Mouse (Mus musculus): ENCODE measurements around the gene Fam234b. TPM values are rescaled to one million over a fixed set of nuclear protein-coding genes. Genes with fewer than 3 reads are reported as not detected.

Fam234b gene
- polyA plus RNA-seq, 1 experiment from 2014 or later: 17.1 TPM

GRCm38 (mm10) chr6:135218330-135218729 lies 20.6 kb downstream of the Fam234b start:
- WGBS (ENCODE audit: insufficient replicate concordance): 47% methylated on average over 8 of the region's 8 CpGs
- Histone ChIP-seq H3K27ac (ENCODE audit: low read depth) (no peak overlapping the region), H3K4me3 (ENCODE audit: low read depth, low read length) (no peak overlapping the region), H3K36me3 (replicated peaks; ENCODE audit: insufficient read depth, low read length) (peaks cover 27% of the 10 kb centered on the region), H3K9ac (replicated peaks) (no peak overlapping the region), H3K9me3 (ENCODE audit: low read length) (no peaks in the 10 kb centered on the region), H3K4me2 (ENCODE audit: low read depth, low read length) (no peak overlapping the region), H3K4me1 (ENCODE audit: insufficient read depth) (no peaks in the 10 kb centered on the region; the same call in 1 of the 2 replicates), H3K27me3 (ENCODE audit: insufficient read depth, low read length) (no peaks in the 10 kb centered on the region)
- TF ChIP-seq CTCF (IDR thresholded peaks at IDR 0.05; ENCODE audit: low read depth) (no peak), EP300 (IDR thresholded peaks at IDR 0.05; ENCODE audit: low read depth) (no peak)
- ATAC-seq (no peak), DNase-seq (no peak)

GRCm38 (mm10) chr6:135219916-135220315 lies 22.1 kb downstream of the Fam234b start:
- Histone ChIP-seq H3K27ac (ENCODE audit: low read depth) (no peak overlapping the region), H3K27me3 (ENCODE audit: insufficient read depth, low read length) (no peaks in the 10 kb centered on the region), H3K9me3 (ENCODE audit: low read length) (no peaks in the 10 kb centered on the region), H3K4me3 (ENCODE audit: low read depth, low read length) (no peak overlapping the region), H3K4me1 (ENCODE audit: insufficient read depth) (no peaks in the 10 kb centered on the region; the same call in 1 of the 2 replicates), H3K36me3 (replicated peaks; ENCODE audit: insufficient read depth, low read length) (peaks cover 20% of the 10 kb centered on the region), H3K4me2 (ENCODE audit: low read depth, low read length) (no peak overlapping the region), H3K9ac (replicated peaks) (no peak overlapping the region)
- TF ChIP-seq EP300 (IDR thresholded peaks at IDR 0.05; ENCODE audit: low read depth) (no peak), CTCF (IDR thresholded peaks at IDR 0.05; ENCODE audit: low read depth) (no peak)
- DNase-seq: no peak
- ATAC-seq: no peak
- WGBS (ENCODE audit: insufficient replicate concordance): 86% methylated on average over 5 of the region's 5 CpGs

- no peak overlapping the region for H3K4me3 ChIP-seq (ENCODE audit: low read depth, low read length)
- H3K4me2 ChIP-seq (ENCODE audit: low read depth, low read length): no peak overlapping the region
- DNase-seq: no peak
- no peaks in the 10 kb centered on the region for H3K4me1 ChIP-seq (ENCODE audit: insufficient read depth)
- peaks cover 29% of the 10 kb centered on the region for H3K36me3 ChIP-seq (replicated peaks; ENCODE audit: insufficient read depth, low read length)
- H3K9me3 ChIP-seq (ENCODE audit: low read length): no peaks in the 10 kb centered on the region
- no peak overlapping the region for H3K27ac ChIP-seq (ENCODE audit: low read depth)
- no peak overlapping the region for H3K9ac ChIP-seq (replicated peaks)
- no peak for ATAC-seq
- TF ChIP-seq CTCF (IDR thresholded peaks at IDR 0.05; ENCODE audit: low read depth): no peak
- TF ChIP-seq EP300 (IDR thresholded peaks at IDR 0.05; ENCODE audit: low read depth): no peak
- no peaks in the 10 kb centered on the region for H3K27me3 ChIP-seq (ENCODE audit: insufficient read depth, low read length)
- 65% methylated on average over 6 of the region's 6 CpGs for WGBS (ENCODE audit: insufficient replicate concordance)
These were observed 26.1 kb downstream of the Fam234b start for GRCm38 (mm10) chr6:135223786-135224416.

GRCm38 (mm10) chr6:135228465-135228941 lies 30.7 kb downstream of the Fam234b start:
- TF ChIP-seq EP300 (IDR thresholded peaks at IDR 0.05; ENCODE audit: low read depth) (no peak), CTCF (IDR thresholded peaks at IDR 0.05; ENCODE audit: low read depth) (no peak)
- peak; percentile 74 for ATAC-seq
- H3K9ac ChIP-seq (replicated peaks): no peak overlapping the region
- no peaks in the 10 kb centered on the region for H3K27me3 ChIP-seq (ENCODE audit: insufficient read depth, low read length)
- H3K4me1 ChIP-seq (ENCODE audit: insufficient read depth): no peaks in the 10 kb centered on the region
- peaks cover 51% of the 10 kb centered on the region for H3K36me3 ChIP-seq (replicated peaks; ENCODE audit: insufficient read depth, low read length)
- no peak overlapping the region for H3K4me2 ChIP-seq (ENCODE audit: low read depth, low read length)
- peak; percentile 32 for DNase-seq
- no peaks in the 10 kb centered on the region for H3K9me3 ChIP-seq (ENCODE audit: low read length)
- peak overlapping the region; percentile 51; the same call in 1 of the 2 replicates for H3K27ac ChIP-seq (ENCODE audit: low read depth)
- WGBS (ENCODE audit: insufficient replicate concordance): 45% methylated on average over 10 of the region's 10 CpGs
- no peak overlapping the region for H3K4me3 ChIP-seq (ENCODE audit: low read depth, low read length)

GRCm38 (mm10) chr6:135230586-135230985 lies 32.8 kb downstream of the Fam234b start:
- 87% methylated on average over 6 of the region's 6 CpGs for WGBS (ENCODE audit: insufficient replicate concordance)
- no peak for TF ChIP-seq EP300 (IDR thresholded peaks at IDR 0.05; ENCODE audit: low read depth)
- no peak for TF ChIP-seq CTCF (IDR thresholded peaks at IDR 0.05; ENCODE audit: low read depth)
- H3K36me3 ChIP-seq (replicated peaks; ENCODE audit: insufficient read depth, low read length): peaks cover 56% of the 10 kb centered on the region
- H3K27me3 ChIP-seq (ENCODE audit: insufficient read depth, low read length): no peaks in the 10 kb centered on the region
- H3K27ac ChIP-seq (ENCODE audit: low read depth): peak overlapping the region; percentile 34; the same call in 1 of the 2 replicates
- no peak overlapping the region for H3K9ac ChIP-seq (replicated peaks)
- ATAC-seq: no peak
- no peaks in the 10 kb centered on the region for H3K4me1 ChIP-seq (ENCODE audit: insufficient read depth)
- DNase-seq: no peak
- no peaks in the 10 kb centered on the region for H3K9me3 ChIP-seq (ENCODE audit: low read length)
- H3K4me2 ChIP-seq (ENCODE audit: low read depth, low read length): no peak overlapping the region
- H3K4me3 ChIP-seq (ENCODE audit: low read depth, low read length): no peak overlapping the region

- H3K9me3 ChIP-seq (ENCODE audit: low read length): no peaks in the 10 kb centered on the region
- H3K4me3 ChIP-seq (ENCODE audit: low read depth, low read length): no peak overlapping the region
- TF ChIP-seq CTCF (IDR thresholded peaks at IDR 0.05; ENCODE audit: low read depth): no peak
- no peak for TF ChIP-seq EP300 (IDR thresholded peaks at IDR 0.05; ENCODE audit: low read depth)
- peaks cover 3% of the 10 kb centered on the region; the same call in 1 of the 2 replicates for H3K4me1 ChIP-seq (ENCODE audit: insufficient read depth)
- no peak for ATAC-seq
- H3K9ac ChIP-seq (replicated peaks): no peak overlapping the region
- peaks cover 44% of the 10 kb centered on the region for H3K36me3 ChIP-seq (replicated peaks; ENCODE audit: insufficient read depth, low read length)
- no peak overlapping the region for H3K27ac ChIP-seq (ENCODE audit: low read depth)
- 84% methylated on average over 12 of the region's 12 CpGs for WGBS (ENCODE audit: insufficient replicate concordance)
- DNase-seq: no peak
- H3K27me3 ChIP-seq (ENCODE audit: insufficient read depth, low read length): no peaks in the 10 kb centered on the region
- no peak overlapping the region for H3K4me2 ChIP-seq (ENCODE audit: low read depth, low read length)
These were observed 34.8 kb downstream of the Fam234b start for GRCm38 (mm10) chr6:135232443-135233182.

Data from liver, postnatal 0 days (tissue).